Mouse (Mus musculus) cerebellum, adult 9-10 months (tissue): ENCODE measurements around the gene Draxin.

Experiments used
- DNase-seq: peaks from one replicate; pipeline ENCODE4 v3.0.0; 2022

Draxin gene

DNA sequence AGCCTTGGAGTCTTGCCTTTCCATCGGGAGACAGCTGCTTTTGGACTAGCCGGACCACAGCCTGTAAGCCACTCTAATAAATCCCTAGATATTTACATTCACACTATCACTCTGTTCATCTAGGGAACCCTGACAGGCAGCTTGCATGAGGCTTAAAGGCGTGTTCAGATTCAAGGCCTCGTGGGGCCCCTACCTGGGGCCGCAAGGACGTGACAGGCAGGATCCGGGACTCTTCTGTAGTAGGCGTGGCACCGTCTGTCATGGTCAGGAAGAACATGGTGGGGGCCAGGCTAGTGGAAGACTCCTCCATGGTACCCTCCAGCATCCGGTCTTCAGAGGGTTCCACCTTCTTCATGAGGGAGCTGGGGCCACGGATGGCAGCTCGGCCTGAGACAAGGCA lies 18.0 kb downstream of the Draxin start:
- DNase-seq = no peak

GRCm38 (mm10) chr4:148109215-148109614 lies 21.3 kb downstream of the Draxin start:
- no peak for DNase-seq

DNA sequence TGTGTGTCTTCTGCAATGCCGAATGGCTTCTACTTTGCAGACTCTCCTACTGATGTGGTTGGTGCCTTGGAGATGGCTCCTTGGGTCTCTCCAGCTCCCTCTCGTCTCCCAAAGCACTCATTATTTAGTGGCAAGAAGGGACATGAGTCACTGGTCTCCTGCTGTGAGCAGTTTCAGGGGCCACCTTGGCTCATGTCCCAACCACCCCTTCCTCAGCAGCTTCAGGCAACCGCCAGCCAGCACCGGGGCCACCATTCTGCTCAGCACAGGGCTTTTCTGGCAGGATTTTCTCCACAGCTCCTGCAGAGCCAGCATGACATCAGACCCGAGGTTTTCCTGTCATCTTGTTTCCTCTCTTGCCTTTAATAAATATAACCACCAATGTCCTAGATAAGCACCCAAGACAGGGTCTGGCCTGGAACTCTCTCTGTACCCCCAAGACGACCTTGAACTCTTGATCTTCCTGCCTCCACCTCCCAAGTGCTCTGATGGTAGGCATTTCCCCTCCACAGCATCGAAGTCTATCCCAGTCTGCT lies 21.9 kb downstream of the Draxin start:
- no peak for DNase-seq

DNA sequence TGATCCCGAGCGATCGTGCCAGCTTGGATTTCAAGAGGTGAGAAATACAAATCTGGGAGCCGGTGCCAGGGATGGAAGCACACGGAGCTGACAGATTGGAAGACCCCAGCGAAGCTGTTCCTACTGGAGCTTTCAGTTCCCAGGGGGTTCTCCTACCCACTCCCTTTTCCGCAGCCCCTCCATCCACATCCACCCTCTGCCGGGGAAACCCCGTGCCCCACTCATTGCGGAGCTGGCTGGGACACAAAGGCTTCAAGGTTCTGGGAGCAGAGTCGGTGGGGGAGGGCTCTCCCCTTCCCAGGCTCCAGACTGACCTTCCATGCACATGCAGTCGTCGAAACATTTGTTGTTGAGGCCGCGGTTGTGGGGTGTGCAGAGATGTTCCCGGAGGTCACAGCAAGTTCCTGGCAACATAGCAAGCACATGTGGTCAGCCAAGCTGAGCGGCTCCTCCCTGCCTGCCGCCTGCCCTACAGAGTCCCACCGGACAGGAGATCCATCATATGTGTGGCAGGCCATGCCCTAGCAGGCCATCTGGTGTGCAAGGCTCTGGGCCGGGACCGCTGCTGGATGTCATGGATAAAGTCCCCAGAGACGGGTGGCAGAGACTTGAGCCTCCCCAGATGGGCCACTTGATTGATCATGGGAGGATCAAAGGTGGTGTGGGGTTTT lies 22.7 kb downstream of the Draxin start:
- no peak for DNase-seq

DNA sequence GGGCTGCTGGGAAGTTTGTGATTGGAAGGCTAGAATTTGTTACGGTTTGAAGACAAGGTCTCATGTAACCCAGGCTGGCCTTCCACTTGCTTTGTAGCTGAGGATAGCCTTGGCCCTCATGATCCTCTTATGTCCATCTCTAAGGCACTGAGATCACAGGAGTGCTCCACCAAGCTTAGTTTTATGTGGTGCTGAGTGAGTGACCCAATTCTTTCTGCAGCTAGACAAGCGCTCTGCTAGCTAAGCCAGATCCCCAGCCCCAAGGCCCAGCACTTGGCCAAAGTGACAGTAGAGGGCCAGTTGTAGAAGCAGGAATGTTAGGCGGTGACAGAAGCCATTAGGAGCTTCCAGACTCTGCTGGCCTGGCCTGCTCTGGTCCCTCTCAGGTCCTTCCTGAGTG lies 26.4 kb downstream of the Draxin start:
- no peak for DNase-seq

- DNase-seq = peak; percentile 69
Observed at GRCm38 (mm10) chr4:148101801-148102527, 28.5 kb downstream of the Draxin start.

- no peak for DNase-seq
Observed at GRCm38 (mm10) chr4:148098666-148099065, 31.8 kb downstream of the Draxin start.

- no peak for DNase-seq
Observed at GRCm38 (mm10) chr4:148097936-148098335, 32.6 kb downstream of the Draxin start.

- DNase-seq = no peak
Observed at GRCm38 (mm10) chr4:148095081-148095480, 35.4 kb downstream of the Draxin start.

- no peak for DNase-seq
Observed at GRCm38 (mm10) chr4:148094161-148094560, 36.3 kb downstream of the Draxin start.

DNA sequence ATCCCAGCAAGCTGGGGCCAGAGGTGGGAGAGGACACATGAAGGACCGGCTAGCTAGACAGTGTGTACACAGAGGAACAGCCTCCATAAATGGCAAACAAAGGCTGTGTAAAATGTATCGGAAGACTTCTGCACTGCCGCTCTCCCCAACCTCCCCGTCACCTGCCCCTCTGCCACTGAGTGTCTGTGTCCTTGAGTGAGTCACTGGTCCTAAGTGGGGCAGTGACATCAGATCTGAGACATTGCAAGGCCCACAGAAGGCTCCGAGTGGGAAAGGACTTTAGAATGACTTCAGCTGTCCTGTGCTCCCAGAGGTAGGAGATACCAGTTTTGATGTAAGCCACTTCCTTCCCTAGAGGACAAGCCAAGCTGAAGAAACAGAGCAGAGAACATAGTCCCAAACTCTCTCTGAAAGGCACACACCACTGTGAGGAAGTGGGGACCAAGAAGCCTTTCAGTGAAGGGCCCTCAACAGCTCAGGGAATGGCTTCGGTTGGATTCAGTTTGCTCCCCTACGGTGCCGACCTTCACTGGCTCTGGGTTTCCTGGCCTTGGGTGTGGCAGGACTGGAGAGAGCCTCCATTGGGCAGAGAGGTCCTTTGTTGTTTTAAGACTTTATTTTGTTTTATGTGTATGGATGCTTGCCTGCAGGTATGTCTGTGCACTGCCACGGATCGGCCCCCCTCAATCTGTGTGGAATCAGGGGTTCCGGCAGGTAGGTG lies 37.8 kb downstream of the Draxin start:
- DNase-seq = no peak

DNA sequence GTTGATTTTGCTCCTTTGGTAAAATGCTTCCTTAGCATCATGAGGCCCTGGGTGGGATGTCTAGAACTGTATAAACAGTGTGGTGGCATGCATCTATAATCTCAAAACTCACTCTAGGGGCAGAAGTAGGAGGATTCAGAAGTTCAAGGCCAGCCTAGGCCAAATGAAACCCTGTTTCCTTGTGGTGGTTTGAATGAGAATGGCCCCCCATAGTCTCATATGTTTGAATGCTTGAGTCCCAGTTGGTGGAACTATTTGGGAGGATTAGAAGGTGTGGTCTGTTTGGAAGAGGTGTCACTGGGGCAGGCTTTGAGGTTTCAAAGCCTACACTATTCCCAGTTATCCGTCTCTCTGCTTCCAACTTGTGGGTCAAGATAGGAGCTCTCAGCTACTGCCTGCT lies 39.3 kb downstream of the Draxin start:
- no peak for DNase-seq

GRCm38 (mm10) chr4:148089166-148089565 lies 41.3 kb downstream of the Draxin start:
- DNase-seq = no peak

DNA sequence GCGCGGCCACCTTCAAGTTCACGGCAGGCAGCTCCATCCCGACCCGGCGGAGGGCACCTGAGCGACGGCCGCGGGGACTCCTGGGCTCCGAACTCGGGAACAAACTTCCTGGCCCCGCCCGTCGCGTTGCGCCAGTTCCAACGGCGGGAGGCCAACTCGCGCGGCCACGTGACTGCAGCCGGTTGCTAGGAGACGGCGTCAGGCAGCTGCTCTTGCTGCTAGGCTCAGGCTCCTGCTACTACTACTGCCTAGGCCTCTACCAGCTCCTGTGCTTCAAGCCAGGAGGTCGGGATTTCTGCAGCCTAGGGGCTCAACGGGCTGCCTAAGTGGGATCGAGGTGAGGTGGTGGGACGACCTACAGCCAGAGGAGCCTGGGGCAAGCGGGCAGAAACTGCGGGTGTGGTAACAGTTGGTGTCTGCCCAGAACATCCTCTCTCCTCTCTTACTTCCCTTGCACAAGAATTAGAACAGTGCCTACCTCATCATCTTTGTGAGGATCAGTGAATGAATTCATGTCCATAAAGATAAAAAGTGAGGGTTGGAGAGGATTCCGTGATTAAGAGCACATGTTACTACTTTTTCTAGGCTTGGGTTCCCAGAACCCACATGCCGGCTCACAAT lies 42.5 kb downstream of the Draxin start, which contains the start of gene Agtrap:
TSS of gene Agtrap (minus strand) at position 125 of the 621 bp plus-strand sequence.
- DNase-seq = peak; percentile 93

- DNase-seq = peak; percentile 50
Observed at GRCm38 (mm10) chr4:148087091-148087906, 43.2 kb downstream of the Draxin start.

- no peak for DNase-seq
Observed at GRCm38 (mm10) chr4:148085907-148086305, 44.6 kb downstream of the Draxin start.

DNA sequence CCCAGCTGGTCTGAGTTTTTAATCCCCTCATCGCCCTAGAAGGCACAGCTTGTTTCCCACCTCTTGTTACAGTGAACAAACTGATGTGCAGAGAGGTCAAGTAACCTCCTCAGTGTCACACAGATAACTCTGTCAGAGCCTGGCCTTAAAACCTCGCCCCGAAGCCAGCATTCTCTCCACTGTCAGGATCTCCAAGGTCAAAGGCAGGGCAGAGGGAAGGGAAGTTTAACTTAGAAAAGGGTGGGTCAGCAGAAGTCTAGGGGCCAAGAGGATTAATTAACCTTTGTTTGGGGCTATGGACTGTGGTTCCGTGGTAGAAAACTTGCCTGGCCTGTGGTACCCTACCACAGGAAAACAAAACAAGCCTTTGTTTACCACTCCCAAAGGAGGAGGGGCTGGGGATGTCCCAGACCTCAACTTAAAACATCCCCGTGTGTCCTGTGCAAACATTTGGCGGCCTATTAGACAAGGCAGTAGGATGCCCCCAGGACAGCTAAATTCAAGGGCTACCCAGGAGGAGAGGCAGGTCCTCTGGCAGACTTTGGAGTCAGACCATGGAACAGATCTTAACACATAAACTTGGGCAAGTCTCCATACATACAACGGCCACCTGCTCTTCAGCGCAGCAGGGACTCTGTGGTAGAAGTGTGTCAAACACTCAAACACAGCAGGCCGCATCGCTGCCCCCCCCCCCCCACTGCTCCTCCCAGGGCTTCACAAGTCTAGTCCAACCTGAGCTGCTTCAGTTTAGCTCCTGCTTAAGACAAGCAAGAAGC lies 45.2 kb downstream of the Draxin start:
- DNase-seq = no peak

DNA sequence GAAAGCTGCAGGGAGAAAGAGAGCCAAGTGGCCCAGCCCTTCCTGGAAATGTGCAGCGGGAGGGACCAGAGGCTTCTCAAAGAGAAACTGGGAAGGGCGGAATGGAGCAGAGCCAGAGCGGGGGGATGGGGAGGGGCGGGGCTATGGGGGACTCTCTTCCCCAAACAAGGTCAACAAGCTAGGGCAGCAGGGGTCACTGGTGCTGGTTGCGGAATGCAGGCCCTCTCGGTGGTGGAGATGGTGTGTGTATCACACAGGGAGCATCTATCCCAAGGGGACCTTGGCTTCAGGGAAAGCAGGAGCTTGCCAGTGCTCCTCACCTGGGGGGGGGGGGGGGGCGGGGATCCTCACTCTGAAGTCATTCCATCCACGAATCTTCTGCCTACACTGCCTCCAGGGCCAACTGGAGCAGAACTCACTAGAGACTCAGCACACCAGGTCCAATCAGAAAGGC lies 46.2 kb downstream of the Draxin start:
- no peak for DNase-seq

DNA sequence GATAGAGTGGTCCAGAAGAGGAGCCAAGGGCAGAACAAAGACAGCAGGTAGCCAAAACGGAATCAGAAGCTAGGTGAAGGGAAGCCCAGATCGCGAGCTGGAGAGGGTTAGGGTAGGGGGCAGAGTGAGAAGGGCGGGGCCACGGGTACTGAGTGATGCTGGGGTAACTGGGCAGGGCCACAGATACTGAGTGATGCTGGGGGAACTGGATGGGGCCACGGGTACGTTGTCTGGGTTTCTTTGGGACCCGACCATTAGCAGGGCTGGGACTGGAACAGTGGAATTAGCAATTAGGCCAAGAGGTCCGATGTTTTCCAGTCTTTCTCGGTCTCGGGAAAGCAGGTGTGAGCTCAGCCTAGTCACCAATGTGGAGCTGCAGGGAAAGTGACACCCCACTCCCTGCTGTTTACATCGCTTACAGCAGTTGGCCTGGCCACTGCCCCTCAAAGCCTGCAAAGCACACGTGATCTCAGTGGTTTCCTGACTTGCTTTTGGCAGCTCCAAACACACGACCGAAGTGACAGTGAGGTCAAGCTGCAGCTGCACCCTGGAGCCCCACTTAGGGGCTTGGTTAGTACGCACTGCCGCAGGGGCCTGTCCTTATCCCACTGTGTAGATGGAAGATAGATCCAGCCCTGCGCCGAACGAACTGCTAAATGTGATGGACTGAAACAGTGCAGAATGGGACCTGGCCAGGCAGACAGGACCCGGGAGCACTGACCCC lies 47.2 kb downstream of the Draxin start:
- no peak for DNase-seq

- DNase-seq = peak; percentile 67
Observed at GRCm38 (mm10) chr4:148082257-148083044, 48.0 kb downstream of the Draxin start.
